Comparison of ENCODE assay signal across 9 mouse cellular contexts in genomic region chr15:95693759-95694158, GRCm38 (mm10). TPM values are rescaled to one million over a fixed set of nuclear protein-coding genes. Genes with fewer than 3 reads are reported as not detected.
A peak's percentile ranks its signal among the peaks of the same experiment; 100 is the strongest.
DNase-seq lines count a peak whose midpoint lies in the region; TF ChIP-seq lines count a peak whose summit lies in the region.
"Had no signal": no experiment of that assay in that cellular context is flagged by ENCODE, and none has a peak within 500 bp of the region (broad histone marks: within the 10 kb centered on the region; RNA-seq: fewer than 3 reads in every experiment).

No protein-coding gene starts in this region.

- no peaks in the 10 kb centered on the region for H3K27me3 ChIP-seq in kidney, adult 2 months (replicated peaks; ENCODE audit: control insufficient read depth, insufficient read depth, low read length)
- H3K27me3 ChIP-seq in ES-Bruce4 (ENCODE audit: control insufficient read depth, insufficient read depth, low read length, poor library complexity, severe bottlenecking) = no peaks in the 10 kb centered on the region

- DNase-seq in kidney, adult 2 months = no peak
- no peak for DNase-seq in kidney, adult 8-10 months
- DNase-seq in adrenal gland, postnatal 25 days = peak; percentile 7
- DNase-seq in left cerebral cortex, postnatal 10 days (ENCODE audit: extremely low spot score in 1 of 2, low spot score in 2 of 2) = peak; percentile 43 to 49
- no peak for DNase-seq in c-Kit-positive CD71-positive TER-119-positive erythroid progenitor cells, embryonic 14.5 days (ENCODE audit: low spot score)
- no peak for DNase-seq in thymus, postnatal 25 days

- TF ChIP-seq POLR2A in kidney, adult 2 months (IDR thresholded peaks at IDR 0.05; ENCODE audit: low read depth, low read length) = no peak
- TF ChIP-seq POLR2A in ES-Bruce4 (IDR thresholded peaks at IDR 0.05; ENCODE audit: insufficient read depth, low read length) = no peak

- no peak for TF ChIP-seq EP300 in ES-Bruce4 (IDR thresholded peaks at IDR 0.05; ENCODE audit: insufficient read depth, low read depth, low read length)

- peak; percentile 19; the same call in 1 of the 2 replicates for TF ChIP-seq CTCF in kidney, adult 2 months (conservative IDR thresholded peaks at IDR 0.05; ENCODE audit: insufficient read depth, insufficient read length, low read depth, low read length)
- peak; percentile 3 for TF ChIP-seq CTCF in ES-Bruce4 (IDR thresholded peaks at IDR 0.05; ENCODE audit: low read depth, low read length)

- no peak overlapping the region for H3K4me3 ChIP-seq in kidney, adult 2 months (ENCODE audit: insufficient read depth, low read depth, low read length)
- H3K4me3 ChIP-seq in ES-Bruce4 (ENCODE audit: low read depth, low read length) = no peak overlapping the region

- H3K9me3 ChIP-seq in ES-Bruce4 (replicated peaks; ENCODE audit: control insufficient read depth, insufficient read depth, low read length, poor library complexity, severe bottlenecking) = no peaks in the 10 kb centered on the region

- H3K4me1 ChIP-seq in kidney, adult 2 months (ENCODE audit: control insufficient read depth, insufficient read depth, low read length) = no peaks in the 10 kb centered on the region
- H3K4me1 ChIP-seq in ES-Bruce4 (ENCODE audit: control insufficient read depth, insufficient read depth, low read length) = no peaks in the 10 kb centered on the region

- H3K9ac ChIP-seq in ES-Bruce4 (ENCODE audit: low read depth, poor library complexity, severe bottlenecking) = no peak overlapping the region

- intact Hi-C loops in left cerebral cortex, postnatal 10 days (cut with DNase I) = loop anchor here (5.0 kb wide), 1 partner anchor 41 kb away; no protein-coding TSS in a partner anchor

- no peak overlapping the region for H3K27ac ChIP-seq in kidney, adult 2 months (ENCODE audit: insufficient read depth, low read depth, low read length)
- H3K27ac ChIP-seq in ES-Bruce4 (ENCODE audit: insufficient read depth, low read length) = no peak overlapping the region

- no peaks in the 10 kb centered on the region for H3K36me3 ChIP-seq in kidney, adult 2 months (ENCODE audit: control insufficient read depth, insufficient read depth, low read length)
- no peaks in the 10 kb centered on the region for H3K36me3 ChIP-seq in ES-Bruce4 (ENCODE audit: control insufficient read depth, insufficient read depth, low read length, poor library complexity, severe bottlenecking)

- 83% methylated on average over 3 of the region's 3 CpGs for WGBS in kidney, adult 2 months

RNA-seq across cellular contexts. Expression of gene Dbx2, which starts 38.0 kb away (rescaled TPM):
- not detected in 2 replicates for polyA plus RNA-seq in kidney, adult 2 months (2012; rRNA removed)
- not detected in 2 replicates for polyA plus RNA-seq in ES-Bruce4 (2011; ENCODE audit: insufficient read depth, insufficient read length, low read depth, missing spikeins)
- not detected in 2 replicates for total RNA-seq in adrenal gland, postnatal 25 days (2021)
- total RNA-seq in left cerebral cortex, postnatal 10 days (2021) = 10 to 100 TPM; 16.9 to 20.8 TPM
- polyA plus RNA-seq: intestine, embryonic 14.5 days; liver, embryonic 16.5 days had no signal

Comparison
In these comparisons a context has a peak if more than half of its experiments do, and no peak if none do; other contexts are left out.
1. DNase-seq: peak in adrenal gland, postnatal 25 days (single experiment) and left cerebral cortex, postnatal 10 days (2 of 2); none in kidney, adult 2 months (single experiment), kidney, adult 8-10 months (0 of 2), c-Kit-positive CD71-positive TER-119-positive erythroid progenitor cells, embryonic 14.5 days (single experiment) and thymus, postnatal 25 days (single experiment).
2. RNA of gene Dbx2, which starts 38.0 kb away (total RNA-seq): 16.9 to 20.8 TPM in left cerebral cortex, postnatal 10 days; not detected in adrenal gland, postnatal 25 days; every median in the first group is over 10 times any median in the second.